Mouse (Mus musculus) forebrain, postnatal 0 days (tissue): Measurements from ENCODE around the gene Nus1. TPM values are rescaled to one million over a fixed set of nuclear protein-coding genes. Genes with fewer than 3 reads are reported as not detected.

Experiments
- ATAC-seq: fragments of 200-750 bp; cut with Nextera tagmentation; 2 replicates; pipeline ENCODE4 v1.8.0; 2017; ENCODE audit warnings: mild to moderate bottlenecking, moderate library complexity
- DNase-seq: peaks from one replicate; pipeline ENCODE4 v3.0.0-alpha.2; 2015
- H3K27ac ChIP-seq: fragments of 300-500 bp; sonication (generic); 2 replicates; pipeline ENCODE4 v1.5.1; 2014; ENCODE audit warnings: low read depth, mild to moderate bottlenecking, antibody characterized with exemption, low read length, moderate library complexity, mixed read lengths
- H3K27me3 ChIP-seq: fragments of 300-500 bp; sonication (generic); 2 replicates; pipeline ENCODE4 v1.6.1; 2014; ENCODE audit warnings: mild to moderate bottlenecking, low read length, mixed read lengths; ENCODE audit not compliant: insufficient read depth
- H3K36me3 ChIP-seq: fragments of 300-500 bp; sonication (generic); 2 replicates; pipeline ENCODE4 v1.6.1; 2014; ENCODE audit warnings: mild to moderate bottlenecking, moderate library complexity; ENCODE audit not compliant: insufficient read depth
- H3K4me1 ChIP-seq: fragments of 300-500 bp; sonication (generic); 2 replicates; pipeline ENCODE4 v1.6.1; 2014; ENCODE audit warnings: antibody characterized with exemption; ENCODE audit not compliant: insufficient read depth
- H3K4me2 ChIP-seq: fragments of 300-500 bp; sonication (generic); 2 replicates; pipeline ENCODE4 v1.6.1; 2014; ENCODE audit warnings: low read depth, mild to moderate bottlenecking, moderate library complexity
- H3K4me3 ChIP-seq: fragments of 300-500 bp; sonication (generic); 2 replicates; pipeline ENCODE4 v1.5.1; 2014; ENCODE audit warnings: low read depth, low read length, mixed read lengths
- H3K9ac ChIP-seq: fragments of 300-500 bp; sonication (generic); 2 replicates; pipeline ENCODE4 v1.6.1; 2014; ENCODE audit warnings: mild to moderate bottlenecking
- H3K9me3 ChIP-seq: fragments of 300-500 bp; sonication (generic); 2 replicates; pipeline ENCODE4 v1.6.1; 2016; ENCODE audit warnings: low read length
- CTCF ChIP-seq: sonication (generic); IDR thresholded peaks from 2 replicates; pipeline ENCODE4 v1.5.1; 2016; ENCODE audit warnings: antibody characterized with exemption, control low read depth, low read depth
- WGBS: fragments of 180-500 bp; shearing (Covaris S2); extraction: QIAGEN DNeasy Blood & Tissue Kit; methylation state at CpG from one replicate; pipeline ENCODE4 v1.1.7; 2014; 5-methylcytosine and 5-hydroxymethylcytosine counted together
- polyA plus RNA-seq: library from polyadenylated mRNA; unstranded; fragments of >200 nt; fragmentation: Nextera tagmentation; extraction: Ambion mirVana; gene quantifications from 2 replicates; pipeline ENCODE4 v1.2.1, GENCODE M21; 2015
- total RNA-seq: library from RNA; depleted of rRNA; stranded (reverse); fragments of >200 nt; gene quantifications from 2 replicates; pipeline ENCODE4 v1.2.3, GENCODE M21; 2014

Nus1 gene
- total and polyA plus RNA-seq, 2 experiments from 2014 or later: 19.1 to 31.8 TPM

DNA sequence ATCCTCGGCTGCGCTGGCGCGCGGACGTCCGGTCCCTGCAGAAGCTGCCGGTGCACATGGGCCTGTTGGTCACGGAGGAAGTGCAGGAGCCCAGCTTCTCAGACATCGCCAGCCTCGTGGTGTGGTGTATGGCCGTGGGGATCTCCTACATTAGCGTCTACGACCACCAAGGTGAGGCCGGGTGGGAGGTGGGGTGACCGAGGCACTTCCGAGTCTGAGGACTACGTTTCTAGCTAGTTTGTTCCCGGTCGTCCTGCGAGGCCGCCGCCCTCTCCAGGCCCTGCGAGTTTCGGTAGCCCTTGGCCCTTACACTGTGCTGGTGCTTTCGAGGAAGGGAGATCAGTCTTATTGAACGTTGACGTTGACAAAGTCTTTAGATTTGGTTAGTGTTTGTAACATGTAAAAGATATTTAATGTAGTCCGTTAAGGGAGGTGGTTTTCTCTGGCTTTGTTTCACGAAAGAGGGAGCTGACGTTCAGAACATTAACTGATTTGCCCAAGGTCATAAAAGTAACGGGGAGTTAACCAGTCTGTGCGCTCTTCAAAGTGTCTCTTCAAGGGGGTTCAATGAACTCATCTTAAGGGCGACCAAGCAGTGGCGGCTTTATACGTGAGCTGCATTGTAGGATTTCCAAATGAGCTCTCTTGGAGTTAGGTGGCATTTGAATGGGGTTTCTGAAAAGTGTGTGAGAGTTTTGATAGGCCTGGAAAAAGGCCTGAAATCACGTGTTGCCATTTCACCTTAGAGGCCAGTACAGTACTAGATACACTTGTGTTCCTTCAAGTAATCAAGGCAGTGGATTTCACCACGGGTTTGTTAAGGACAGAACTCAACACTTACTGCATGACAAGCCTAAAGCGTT lies 882 bp downstream of the Nus1 start:
- no peaks in the 10 kb centered on the region for H3K27me3 ChIP-seq
- peak overlapping the region; percentile 82 for H3K9ac ChIP-seq
- DNase-seq: no peak
- H3K4me3 ChIP-seq: peak overlapping the region; percentile 88
- TF ChIP-seq CTCF: no peak
- peak overlapping the region; percentile 97 for H3K27ac ChIP-seq
- no peaks in the 10 kb centered on the region for H3K9me3 ChIP-seq
- no peaks in the 10 kb centered on the region for H3K36me3 ChIP-seq
- peak overlapping the region; percentile 70 for H3K4me2 ChIP-seq
- peaks cover 24% of the 10 kb centered on the region for H3K4me1 ChIP-seq
- 2% methylated on average over 39 of the region's 39 CpGs for WGBS
- ATAC-seq: peak; percentile 14

- peak overlapping the region; percentile 70 for H3K4me2 ChIP-seq
- no peak overlapping the region for H3K27ac ChIP-seq
- no peaks in the 10 kb centered on the region for H3K9me3 ChIP-seq
- 66% methylated on average over 5 of the region's 5 CpGs for WGBS
- peak overlapping the region; percentile 82 for H3K9ac ChIP-seq
- no peak for TF ChIP-seq CTCF
- peak overlapping the region; percentile 88 for H3K4me3 ChIP-seq
- H3K27me3 ChIP-seq: no peaks in the 10 kb centered on the region
- H3K36me3 ChIP-seq: no peaks in the 10 kb centered on the region
- ATAC-seq (no peak), DNase-seq (no peak)
- peaks cover 24% of the 10 kb centered on the region for H3K4me1 ChIP-seq
Measured at GRCm38 (mm10) chr10:52418931-52419330, 1.6 kb downstream of the Nus1 start.

GRCm38 (mm10) chr10:52419402-52419801 lies 2.1 kb downstream of the Nus1 start:
- TF ChIP-seq CTCF: no peak
- H3K27me3 ChIP-seq: no peaks in the 10 kb centered on the region
- H3K4me2 ChIP-seq: peak overlapping the region; percentile 70
- no peaks in the 10 kb centered on the region for H3K36me3 ChIP-seq
- no peak overlapping the region for H3K27ac ChIP-seq
- no peak overlapping the region for H3K9ac ChIP-seq
- H3K4me1 ChIP-seq: peaks cover 24% of the 10 kb centered on the region
- ATAC-seq: no peak
- H3K4me3 ChIP-seq: no peak overlapping the region
- WGBS: 75% methylated on average over 4 of the region's 4 CpGs
- DNase-seq: no peak
- H3K9me3 ChIP-seq: no peaks in the 10 kb centered on the region

GRCm38 (mm10) chr10:52420526-52420925 lies 3.2 kb downstream of the Nus1 start:
- no peak for ATAC-seq
- no peak overlapping the region for H3K9ac ChIP-seq

DNA sequence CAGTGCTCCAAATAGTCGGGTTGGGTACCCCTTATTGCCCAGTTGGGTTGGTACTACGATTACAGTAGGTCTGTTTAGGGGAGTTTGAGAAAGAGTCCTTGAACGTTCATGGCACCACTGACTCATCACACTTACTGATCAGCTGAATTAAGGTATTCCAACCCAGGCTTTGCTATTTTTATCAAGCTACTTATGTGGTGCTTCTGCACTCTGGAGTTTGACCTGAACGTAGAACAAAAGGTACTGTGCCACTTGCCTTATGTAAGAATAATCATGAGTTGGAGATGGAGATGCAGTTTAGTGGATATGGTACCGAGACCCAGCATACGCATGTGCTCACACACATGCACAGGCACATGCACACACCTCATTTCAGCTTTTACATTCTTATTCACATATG lies 4.4 kb downstream of the Nus1 start:
- no peak for TF ChIP-seq CTCF
- ATAC-seq (no peak), DNase-seq (no peak)
- H3K4me3 ChIP-seq: no peak overlapping the region
- H3K27me3 ChIP-seq: no peaks in the 10 kb centered on the region
- H3K4me2 ChIP-seq: no peak overlapping the region
- no peaks in the 10 kb centered on the region for H3K36me3 ChIP-seq
- H3K27ac ChIP-seq: no peak overlapping the region
- no peaks in the 10 kb centered on the region for H3K9me3 ChIP-seq
- H3K4me1 ChIP-seq: peaks cover 20% of the 10 kb centered on the region
- 95% methylated on average over 6 of the region's 6 CpGs for WGBS
- no peak overlapping the region for H3K9ac ChIP-seq

More at GRCm38 (mm10) chr10:52420526-52420925, 3.2 kb downstream of the Nus1 start:
- no peak overlapping the region for H3K27ac ChIP-seq
- peaks cover 24% of the 10 kb centered on the region for H3K4me1 ChIP-seq
- H3K27me3 ChIP-seq: no peaks in the 10 kb centered on the region
- H3K4me2 ChIP-seq: no peak overlapping the region
- WGBS: 86% methylated on average over 1 of the region's 1 CpGs
- H3K4me3 ChIP-seq: no peak overlapping the region
- DNase-seq: no peak
- no peaks in the 10 kb centered on the region for H3K9me3 ChIP-seq
- TF ChIP-seq CTCF: no peak
- H3K36me3 ChIP-seq: no peaks in the 10 kb centered on the region

GRCm38 (mm10) chr10:52423097-52423496 lies 5.8 kb downstream of the Nus1 start:
- Histone ChIP-seq H3K4me3 (no peak overlapping the region), H3K9me3 (no peaks in the 10 kb centered on the region), H3K4me2 (no peak overlapping the region), H3K36me3 (no peaks in the 10 kb centered on the region), H3K27me3 (no peaks in the 10 kb centered on the region), H3K4me1 (peaks cover 19% of the 10 kb centered on the region), H3K27ac (no peak overlapping the region), H3K9ac (no peak overlapping the region)
- TF ChIP-seq CTCF: peak; percentile 29
- no peak for DNase-seq
- no peak for ATAC-seq
- WGBS: 78% methylated on average over 2 of the region's 2 CpGs

DNA sequence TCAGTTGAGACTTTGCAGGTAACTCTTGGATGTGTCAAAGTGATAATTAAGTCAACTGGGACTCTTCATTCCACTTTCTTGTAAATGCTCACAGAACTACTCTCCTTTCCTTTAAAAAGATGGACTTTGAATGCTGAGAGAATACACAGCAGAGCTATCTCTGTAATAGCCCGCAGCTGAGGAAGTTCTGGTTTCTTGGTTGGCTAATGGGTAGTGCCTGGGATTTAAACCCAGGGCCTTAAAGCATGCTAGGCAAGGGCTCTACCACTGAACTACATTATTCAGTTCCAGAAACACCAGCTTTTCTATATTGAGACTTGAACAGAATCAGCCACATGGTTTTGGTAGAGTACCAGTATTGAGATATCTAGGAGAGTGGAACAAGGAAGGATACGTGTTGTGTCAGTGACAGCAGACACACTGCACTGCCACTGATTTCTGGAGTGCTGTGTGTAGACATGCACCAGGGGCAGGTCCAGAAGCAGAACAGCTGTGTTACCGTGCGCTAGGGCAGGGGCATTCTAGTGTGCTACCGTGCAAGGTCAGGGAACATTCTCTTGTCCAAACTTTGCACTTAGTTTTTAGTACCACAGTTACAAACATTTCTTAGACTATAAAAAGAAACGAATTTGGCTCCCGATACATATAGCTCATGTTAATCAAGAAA lies 9.1 kb downstream of the Nus1 start:
- no peak for TF ChIP-seq CTCF
- ATAC-seq (no peak), DNase-seq (no peak)
- WGBS: 86% methylated on average over 7 of the region's 7 CpGs
- no peak overlapping the region for H3K4me3 ChIP-seq
- H3K27ac ChIP-seq: no peak overlapping the region
- H3K9ac ChIP-seq: no peak overlapping the region
- no peaks in the 10 kb centered on the region for H3K27me3 ChIP-seq
- peaks cover 14% of the 10 kb centered on the region for H3K36me3 ChIP-seq
- H3K4me1 ChIP-seq: no peaks in the 10 kb centered on the region
- no peaks in the 10 kb centered on the region for H3K9me3 ChIP-seq
- H3K4me2 ChIP-seq: no peak overlapping the region
